Mouse (Mus musculus): ENCODE measurements around the gene Chmp6. TPM values are rescaled to one million over a fixed set of nuclear protein-coding genes. Genes with fewer than 3 reads are reported as not detected.

Gene Chmp6
- polyA plus RNA-seq (2015; fragmentation: Nextera tagmentation; extraction: Ambion mirVana) = 90.3 and 92.6 TPM in 2 replicates

- Histone ChIP-seq H3K4me3 (ENCODE audit: low read length) (peak within 1 kb of the TSS; percentile 97), H3K9me3 (ENCODE audit: control insufficient read depth, low read length) (no peaks in the 10 kb centered on the region), H3K4me1 (replicated peaks; ENCODE audit: control insufficient read depth, insufficient read depth, low read length) (peaks cover 37% of the 10 kb centered on the region), H3K27me3 (ENCODE audit: control insufficient read depth, insufficient read depth, low read depth, low read length) (no peaks in the 10 kb centered on the region), H3K36me3 (ENCODE audit: control insufficient read depth, insufficient read depth, low read length) (peaks cover 19% of the 10 kb centered on the region), H3K9ac (ENCODE audit: low read length) (peak within 1 kb of the TSS; percentile 98), H3K4me2 (ENCODE audit: low read depth, low read length) (peak within 1 kb of the TSS; percentile 93), H3K27ac (ENCODE audit: low read length) (peak within 1 kb of the TSS; percentile 87)
- WGBS = under 1% methylated on average over 48 of the region's 48 CpGs
- peak; percentile 71 for ATAC-seq (ENCODE audit: low read depth)
Observed at GRCm38 (mm10) chr11:119913291-119913934, at the start of gene Chmp6. Chmp6 (plus strand) TSS chr11:119913441.

- H3K9me3 ChIP-seq (ENCODE audit: control insufficient read depth, low read length) = no peaks in the 10 kb centered on the region
- peaks cover 3% of the 10 kb centered on the region; the same call in 1 of the 2 replicates for H3K36me3 ChIP-seq (ENCODE audit: control insufficient read depth, insufficient read depth, low read length)
- WGBS = 72% methylated on average over 6 of the region's 6 CpGs
- no peak overlapping the region for H3K4me2 ChIP-seq (ENCODE audit: low read depth, low read length)
- no peak overlapping the region for H3K9ac ChIP-seq (ENCODE audit: low read length)
- no peaks in the 10 kb centered on the region for H3K4me1 ChIP-seq (replicated peaks; ENCODE audit: control insufficient read depth, insufficient read depth, low read length)
- no peak overlapping the region for H3K27ac ChIP-seq (ENCODE audit: low read length)
- no peak for ATAC-seq (ENCODE audit: low read depth)
- no peaks in the 10 kb centered on the region for H3K27me3 ChIP-seq (ENCODE audit: control insufficient read depth, insufficient read depth, low read depth, low read length)
- H3K4me3 ChIP-seq (ENCODE audit: low read length) = no peak overlapping the region
Observed at GRCm38 (mm10) chr11:119866837-119867236, 46.4 kb upstream of the Chmp6 start.

GRCm38 (mm10) chr11:119868138-119868537 lies 45.1 kb upstream of the Chmp6 start:
- Histone ChIP-seq H3K4me2 (ENCODE audit: low read depth, low read length) (no peak overlapping the region), H3K9ac (ENCODE audit: low read length) (no peak overlapping the region), H3K27ac (ENCODE audit: low read length) (no peak overlapping the region), H3K36me3 (ENCODE audit: control insufficient read depth, insufficient read depth, low read length) (peaks cover 11% of the 10 kb centered on the region), H3K9me3 (ENCODE audit: control insufficient read depth, low read length) (no peaks in the 10 kb centered on the region), H3K4me1 (replicated peaks; ENCODE audit: control insufficient read depth, insufficient read depth, low read length) (no peaks in the 10 kb centered on the region), H3K27me3 (ENCODE audit: control insufficient read depth, insufficient read depth, low read depth, low read length) (no peaks in the 10 kb centered on the region), H3K4me3 (ENCODE audit: low read length) (no peak overlapping the region)
- WGBS = 58% methylated on average over 3 of the region's 3 CpGs
- peak; percentile 43 for ATAC-seq (ENCODE audit: low read depth)

- Histone ChIP-seq H3K36me3 (ENCODE audit: control insufficient read depth, insufficient read depth, low read length) (peaks cover 13% of the 10 kb centered on the region), H3K9ac (ENCODE audit: low read length) (no peak overlapping the region), H3K27ac (ENCODE audit: low read length) (peak overlapping the region; percentile 64), H3K4me2 (ENCODE audit: low read depth, low read length) (no peak overlapping the region), H3K4me3 (ENCODE audit: low read length) (no peak overlapping the region), H3K4me1 (replicated peaks; ENCODE audit: control insufficient read depth, insufficient read depth, low read length) (no peaks in the 10 kb centered on the region), H3K9me3 (ENCODE audit: control insufficient read depth, low read length) (no peaks in the 10 kb centered on the region), H3K27me3 (ENCODE audit: control insufficient read depth, insufficient read depth, low read depth, low read length) (no peaks in the 10 kb centered on the region)
- ATAC-seq (ENCODE audit: low read depth) = peak; percentile 51; the same call in 1 of the 2 replicates
- WGBS = 64% methylated on average over 4 of the region's 4 CpGs
Observed at GRCm38 (mm10) chr11:119868556-119868955, 44.7 kb upstream of the Chmp6 start.

GRCm38 (mm10) chr11:119871141-119871540 lies 42.1 kb upstream of the Chmp6 start:
- no peak overlapping the region for H3K27ac ChIP-seq (ENCODE audit: low read length)
- no peak for ATAC-seq (ENCODE audit: low read depth)
- WGBS = 75% methylated on average over 7 of the region's 7 CpGs
- H3K4me1 ChIP-seq (replicated peaks; ENCODE audit: control insufficient read depth, insufficient read depth, low read length) = no peaks in the 10 kb centered on the region
- no peaks in the 10 kb centered on the region for H3K27me3 ChIP-seq (ENCODE audit: control insufficient read depth, insufficient read depth, low read depth, low read length)
- no peak overlapping the region for H3K9ac ChIP-seq (ENCODE audit: low read length)
- no peaks in the 10 kb centered on the region for H3K9me3 ChIP-seq (ENCODE audit: control insufficient read depth, low read length)
- H3K4me3 ChIP-seq (ENCODE audit: low read length) = no peak overlapping the region
- peaks cover 13% of the 10 kb centered on the region for H3K36me3 ChIP-seq (ENCODE audit: control insufficient read depth, insufficient read depth, low read length)
- no peak overlapping the region for H3K4me2 ChIP-seq (ENCODE audit: low read depth, low read length)

- ATAC-seq (ENCODE audit: low read depth) = peak; percentile 59; the same call in 1 of the 2 replicates
- no peak overlapping the region for H3K9ac ChIP-seq (ENCODE audit: low read length)
- 83% methylated on average over 4 of the region's 4 CpGs for WGBS
- no peak overlapping the region for H3K27ac ChIP-seq (ENCODE audit: low read length)
- no peak overlapping the region for H3K4me3 ChIP-seq (ENCODE audit: low read length)
- no peaks in the 10 kb centered on the region for H3K27me3 ChIP-seq (ENCODE audit: control insufficient read depth, insufficient read depth, low read depth, low read length)
- H3K36me3 ChIP-seq (ENCODE audit: control insufficient read depth, insufficient read depth, low read length) = peaks cover 13% of the 10 kb centered on the region
- no peak overlapping the region for H3K4me2 ChIP-seq (ENCODE audit: low read depth, low read length)
- H3K9me3 ChIP-seq (ENCODE audit: control insufficient read depth, low read length) = no peaks in the 10 kb centered on the region
- no peaks in the 10 kb centered on the region for H3K4me1 ChIP-seq (replicated peaks; ENCODE audit: control insufficient read depth, insufficient read depth, low read length)
Observed at GRCm38 (mm10) chr11:119873643-119874042, 39.6 kb upstream of the Chmp6 start.

GRCm38 (mm10) chr11:119874841-119875240 lies 38.4 kb upstream of the Chmp6 start:
- Histone ChIP-seq H3K27me3 (ENCODE audit: control insufficient read depth, insufficient read depth, low read depth, low read length) (no peaks in the 10 kb centered on the region), H3K9ac (ENCODE audit: low read length) (no peak overlapping the region), H3K4me3 (ENCODE audit: low read length) (no peak overlapping the region), H3K36me3 (ENCODE audit: control insufficient read depth, insufficient read depth, low read length) (peaks cover 18% of the 10 kb centered on the region), H3K9me3 (ENCODE audit: control insufficient read depth, low read length) (no peaks in the 10 kb centered on the region), H3K4me2 (ENCODE audit: low read depth, low read length) (no peak overlapping the region), H3K27ac (ENCODE audit: low read length) (no peak overlapping the region), H3K4me1 (replicated peaks; ENCODE audit: control insufficient read depth, insufficient read depth, low read length) (no peaks in the 10 kb centered on the region)
- WGBS = 79% methylated on average over 1 of the region's 1 CpGs
- no peak for ATAC-seq (ENCODE audit: low read depth)

- no peak for ATAC-seq (ENCODE audit: low read depth)
- Histone ChIP-seq H3K4me2 (ENCODE audit: low read depth, low read length) (no peak overlapping the region), H3K36me3 (ENCODE audit: control insufficient read depth, insufficient read depth, low read length) (peaks cover 18% of the 10 kb centered on the region), H3K4me3 (ENCODE audit: low read length) (no peak overlapping the region), H3K4me1 (replicated peaks; ENCODE audit: control insufficient read depth, insufficient read depth, low read length) (no peaks in the 10 kb centered on the region), H3K27me3 (ENCODE audit: control insufficient read depth, insufficient read depth, low read depth, low read length) (no peaks in the 10 kb centered on the region), H3K27ac (ENCODE audit: low read length) (no peak overlapping the region), H3K9ac (ENCODE audit: low read length) (no peak overlapping the region), H3K9me3 (ENCODE audit: control insufficient read depth, low read length) (no peaks in the 10 kb centered on the region)
- WGBS = 75% methylated on average over 9 of the region's 9 CpGs
Observed at GRCm38 (mm10) chr11:119875685-119876084, 37.6 kb upstream of the Chmp6 start.

GRCm38 (mm10) chr11:119877124-119877523 lies 36.1 kb upstream of the Chmp6 start:
- no peaks in the 10 kb centered on the region for H3K9me3 ChIP-seq (ENCODE audit: control insufficient read depth, low read length)
- peaks cover 13% of the 10 kb centered on the region for H3K36me3 ChIP-seq (ENCODE audit: control insufficient read depth, insufficient read depth, low read length)
- no peak for ATAC-seq (ENCODE audit: low read depth)
- H3K4me1 ChIP-seq (replicated peaks; ENCODE audit: control insufficient read depth, insufficient read depth, low read length) = no peaks in the 10 kb centered on the region
- H3K27ac ChIP-seq (ENCODE audit: low read length) = no peak overlapping the region
- no peaks in the 10 kb centered on the region for H3K27me3 ChIP-seq (ENCODE audit: control insufficient read depth, insufficient read depth, low read depth, low read length)
- no peak overlapping the region for H3K4me3 ChIP-seq (ENCODE audit: low read length)
- 91% methylated on average over 7 of the region's 7 CpGs for WGBS
- H3K9ac ChIP-seq (ENCODE audit: low read length) = no peak overlapping the region
- H3K4me2 ChIP-seq (ENCODE audit: low read depth, low read length) = no peak overlapping the region

Measured in lung, embryonic 16.5 days (tissue).